Mouse (Mus musculus): ENCODE measurements at regions not wholly inside any gene's neighbourhood (a gene's known extent, or its start where the extent isn't known, plus 50 kb on each side); places are given as distances from the start of the nearest gene placed in this dataset.
A peak's percentile ranks its signal among the peaks of the same experiment; 100 is the strongest.

DNA sequence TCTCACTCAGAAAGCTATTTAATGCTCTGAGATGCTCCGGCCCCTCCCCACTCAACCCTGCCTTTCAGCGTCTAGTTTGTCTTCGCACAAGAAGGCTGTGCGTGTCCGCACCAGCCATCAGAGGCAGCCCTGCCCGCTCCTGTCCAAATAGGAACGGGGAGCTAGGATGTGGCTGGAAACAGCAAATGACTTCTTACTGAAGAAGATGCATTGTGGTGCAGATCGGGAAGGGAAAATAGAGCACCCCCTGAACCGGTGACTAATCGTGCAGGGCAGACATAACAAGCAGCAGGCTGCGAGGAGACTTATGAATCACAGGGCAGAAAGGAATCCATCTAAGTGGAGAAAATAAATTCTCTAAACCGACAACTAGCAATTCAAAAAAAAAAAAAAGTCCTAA is 324.5 kb upstream of the Runx1 start:
- 62% methylated on average over 12 of the region's 12 CpGs for WGBS
- H3K4me3 ChIP-seq (ENCODE audit: control insufficient read depth, insufficient read depth, low read length), result no peak overlapping the region; the same call in 1 of the 2 replicates
- TF ChIP-seq CTCF (IDR thresholded peaks at IDR 0.05; ENCODE audit: borderline replicate concordance, control insufficient read depth, extremely low read depth, insufficient read depth, low read length, poor library complexity), result no peak
- TF ChIP-seq POLR2A (IDR thresholded peaks at IDR 0.05; ENCODE audit: control insufficient read depth, extremely low read depth, insufficient read depth, low read length, poor library complexity), result no peak
- H3K4me1 ChIP-seq (replicated peaks; ENCODE audit: control insufficient read depth, insufficient read depth, low read length), result peaks cover 49% of the 10 kb centered on the region
- peak overlapping the region; percentile 5; the same call in 1 of the 2 replicates for H3K27ac ChIP-seq (ENCODE audit: control insufficient read depth, insufficient read depth, low read length)
- no peaks in the 10 kb centered on the region for H3K36me3 ChIP-seq (ENCODE audit: control insufficient read depth, insufficient read depth, low read length)
- no peaks in the 10 kb centered on the region for H3K27me3 ChIP-seq (ENCODE audit: control insufficient read depth, insufficient read depth, low read length)
- no peak for DNase-seq

DNA sequence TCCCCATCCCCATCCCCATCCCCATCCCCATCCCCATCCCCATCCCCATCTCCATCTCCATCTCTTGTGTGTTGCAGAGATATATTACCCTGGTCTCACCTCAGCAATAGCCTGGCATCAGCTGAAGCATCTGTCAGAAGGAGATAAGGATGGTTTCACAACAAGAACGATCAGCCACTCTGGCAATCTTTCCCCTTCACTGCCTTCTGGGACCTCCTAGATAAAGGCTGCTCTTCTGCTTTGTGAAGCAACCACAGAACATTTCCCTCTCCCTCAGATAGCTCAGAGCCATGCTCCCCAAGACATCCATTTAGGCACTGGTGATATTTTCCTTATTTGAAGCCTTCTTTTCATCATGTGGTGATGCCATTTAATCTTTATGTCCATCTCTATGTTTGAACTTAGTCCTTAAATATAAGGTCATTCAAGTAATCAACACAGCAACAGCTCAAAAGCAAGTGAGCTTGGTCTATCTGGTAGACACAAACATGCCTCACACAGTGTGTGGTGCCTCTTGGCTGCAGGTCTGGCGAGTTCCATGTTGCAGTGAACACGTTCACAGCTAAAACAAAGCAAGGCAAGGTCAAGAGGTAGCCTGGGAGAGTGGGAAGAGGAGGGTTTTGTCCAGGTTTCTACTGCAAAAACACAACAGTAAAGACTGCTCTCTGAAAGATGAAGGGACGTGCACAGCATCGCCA is 321.7 kb upstream of the Runx1 start:
- Histone ChIP-seq H3K27me3 (ENCODE audit: control insufficient read depth, insufficient read depth, low read length) (no peaks in the 10 kb centered on the region), H3K4me3 (ENCODE audit: control insufficient read depth, insufficient read depth, low read length) (no peak overlapping the region), H3K36me3 (ENCODE audit: control insufficient read depth, insufficient read depth, low read length) (no peaks in the 10 kb centered on the region), H3K4me1 (replicated peaks; ENCODE audit: control insufficient read depth, insufficient read depth, low read length) (peaks cover 36% of the 10 kb centered on the region), H3K27ac (ENCODE audit: control insufficient read depth, insufficient read depth, low read length) (0 out of 2 replicates have a peak overlapping the region, but pooled peaks have one; percentile 23)
- WGBS, result 73% methylated on average over 5 of the region's 5 CpGs
- no peak for TF ChIP-seq POLR2A (IDR thresholded peaks at IDR 0.05; ENCODE audit: control insufficient read depth, extremely low read depth, insufficient read depth, low read length, poor library complexity)
- no peak for TF ChIP-seq CTCF (IDR thresholded peaks at IDR 0.05; ENCODE audit: borderline replicate concordance, control insufficient read depth, extremely low read depth, insufficient read depth, low read length, poor library complexity)
- DNase-seq, result no peak

DNA sequence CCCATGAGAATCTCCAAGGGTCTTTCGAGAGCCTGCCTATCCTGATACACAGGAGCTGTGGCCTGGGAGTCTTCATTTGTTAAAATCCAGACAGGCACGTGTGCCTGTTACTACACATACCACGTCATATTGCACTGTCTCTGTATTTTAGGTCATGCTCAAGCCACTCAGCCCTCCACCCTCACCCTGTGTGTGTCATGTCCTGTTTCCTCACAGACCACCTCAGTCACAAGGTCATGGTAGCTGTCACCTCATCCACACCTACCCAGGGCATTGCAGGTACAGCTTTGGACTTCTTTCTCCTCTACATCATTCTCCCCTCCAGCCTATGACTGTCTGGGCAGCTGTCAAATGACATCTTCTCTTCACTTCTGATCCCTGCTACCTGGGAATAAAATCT is 320.9 kb upstream of the Runx1 start:
- H3K27ac ChIP-seq (ENCODE audit: control insufficient read depth, insufficient read depth, low read length), result no peak overlapping the region
- H3K27me3 ChIP-seq (ENCODE audit: control insufficient read depth, insufficient read depth, low read length), result no peaks in the 10 kb centered on the region
- TF ChIP-seq POLR2A (IDR thresholded peaks at IDR 0.05; ENCODE audit: control insufficient read depth, extremely low read depth, insufficient read depth, low read length, poor library complexity) (no peak), CTCF (IDR thresholded peaks at IDR 0.05; ENCODE audit: borderline replicate concordance, control insufficient read depth, extremely low read depth, insufficient read depth, low read length, poor library complexity) (no peak)
- DNase-seq, result no peak
- no peak overlapping the region for H3K4me3 ChIP-seq (ENCODE audit: control insufficient read depth, insufficient read depth, low read length)
- peaks cover 32% of the 10 kb centered on the region for H3K4me1 ChIP-seq (replicated peaks; ENCODE audit: control insufficient read depth, insufficient read depth, low read length)
- WGBS, result 61% methylated on average over 3 of the region's 3 CpGs
- no peaks in the 10 kb centered on the region for H3K36me3 ChIP-seq (ENCODE audit: control insufficient read depth, insufficient read depth, low read length)

DNA sequence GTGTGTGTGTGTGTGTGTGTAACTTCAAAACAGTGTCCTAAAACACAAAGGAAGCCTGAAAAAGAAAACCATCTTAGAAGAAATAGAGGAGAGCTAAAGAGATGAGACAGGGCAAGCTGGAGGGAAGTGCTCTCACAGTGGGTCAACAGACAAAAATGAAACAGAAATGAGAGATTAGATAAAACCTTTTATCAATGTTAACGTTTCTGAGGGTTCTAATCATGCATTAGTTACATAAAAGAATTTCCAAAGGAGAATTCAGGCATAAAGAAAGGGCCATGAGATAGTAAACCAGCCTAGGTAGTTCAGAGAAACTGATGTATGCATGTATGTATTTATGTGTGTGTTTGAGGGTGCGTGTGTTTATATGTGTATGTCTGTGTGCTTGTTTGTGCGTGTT is 319.7 kb upstream of the Runx1 start:
- 68% methylated on average over 3 of the region's 3 CpGs for WGBS

DNA sequence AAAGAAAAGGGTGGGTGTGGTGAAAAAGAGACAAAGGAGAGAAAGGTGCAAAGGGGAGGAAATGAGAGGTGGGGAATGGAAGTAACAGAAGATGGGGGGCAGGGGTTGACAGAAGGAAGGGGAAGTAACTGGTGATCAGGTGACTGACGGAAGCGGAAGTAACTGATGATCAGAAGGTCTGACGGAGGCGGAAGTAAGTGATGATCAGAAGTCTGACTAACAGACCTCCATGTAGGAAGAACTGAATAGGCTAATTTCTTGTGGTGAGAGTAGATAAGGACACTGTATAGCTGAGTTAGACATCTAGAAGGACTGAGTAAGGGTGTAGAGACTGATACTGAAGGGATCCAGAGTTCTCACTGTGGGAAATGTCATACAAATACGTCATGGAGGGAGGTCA is 318.1 kb upstream of the Runx1 start:
- Histone ChIP-seq H3K36me3 (ENCODE audit: control insufficient read depth, insufficient read depth, low read length) (no peaks in the 10 kb centered on the region), H3K4me1 (replicated peaks; ENCODE audit: control insufficient read depth, insufficient read depth, low read length) (peaks cover 27% of the 10 kb centered on the region), H3K27ac (ENCODE audit: control insufficient read depth, insufficient read depth, low read length) (no peak overlapping the region), H3K4me3 (ENCODE audit: control insufficient read depth, insufficient read depth, low read length) (no peak overlapping the region), H3K27me3 (ENCODE audit: control insufficient read depth, insufficient read depth, low read length) (no peaks in the 10 kb centered on the region)
- WGBS, result 89% methylated on average over 5 of the region's 5 CpGs
- TF ChIP-seq CTCF (IDR thresholded peaks at IDR 0.05; ENCODE audit: borderline replicate concordance, control insufficient read depth, extremely low read depth, insufficient read depth, low read length, poor library complexity), result no peak
- no peak for TF ChIP-seq POLR2A (IDR thresholded peaks at IDR 0.05; ENCODE audit: control insufficient read depth, extremely low read depth, insufficient read depth, low read length, poor library complexity)
- DNase-seq, result no peak

More for the DNA sequence above, 319.7 kb upstream of the Runx1 start:
- Histone ChIP-seq H3K36me3 (ENCODE audit: control insufficient read depth, insufficient read depth, low read length) (no peaks in the 10 kb centered on the region), H3K4me3 (ENCODE audit: control insufficient read depth, insufficient read depth, low read length) (no peak overlapping the region), H3K4me1 (replicated peaks; ENCODE audit: control insufficient read depth, insufficient read depth, low read length) (peaks cover 26% of the 10 kb centered on the region), H3K27me3 (ENCODE audit: control insufficient read depth, insufficient read depth, low read length) (no peaks in the 10 kb centered on the region), H3K27ac (ENCODE audit: control insufficient read depth, insufficient read depth, low read length) (no peak overlapping the region)
- TF ChIP-seq POLR2A (IDR thresholded peaks at IDR 0.05; ENCODE audit: control insufficient read depth, extremely low read depth, insufficient read depth, low read length, poor library complexity) (no peak), CTCF (IDR thresholded peaks at IDR 0.05; ENCODE audit: borderline replicate concordance, control insufficient read depth, extremely low read depth, insufficient read depth, low read length, poor library complexity) (no peak)
- no peak for DNase-seq

DNA sequence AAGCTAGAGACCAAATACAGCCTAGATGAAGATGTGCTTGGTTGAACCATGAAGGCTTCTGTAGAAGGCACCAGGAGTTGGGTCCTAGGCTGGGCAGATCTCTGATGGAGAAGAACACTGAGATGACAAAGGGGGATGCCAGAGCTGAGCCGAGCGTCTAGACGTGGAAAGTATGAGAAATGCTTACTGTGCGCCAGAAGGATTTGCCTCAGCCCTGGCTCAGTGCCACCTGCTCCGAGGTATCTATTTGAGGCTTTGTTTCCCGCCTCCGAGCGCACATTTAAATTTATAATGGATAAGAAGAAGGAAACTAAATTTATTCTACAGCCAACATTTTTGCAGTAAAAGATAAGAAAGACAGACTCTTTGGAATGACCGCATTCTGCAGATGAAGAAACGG is 317.2 kb upstream of the Runx1 start:
- Histone ChIP-seq H3K36me3 (ENCODE audit: control insufficient read depth, insufficient read depth, low read length) (no peaks in the 10 kb centered on the region), H3K4me1 (replicated peaks; ENCODE audit: control insufficient read depth, insufficient read depth, low read length) (peaks cover 21% of the 10 kb centered on the region), H3K4me3 (ENCODE audit: control insufficient read depth, insufficient read depth, low read length) (no peak overlapping the region), H3K27me3 (ENCODE audit: control insufficient read depth, insufficient read depth, low read length) (no peaks in the 10 kb centered on the region), H3K27ac (ENCODE audit: control insufficient read depth, insufficient read depth, low read length) (no peak overlapping the region)
- DNase-seq, result no peak
- TF ChIP-seq CTCF (IDR thresholded peaks at IDR 0.05; ENCODE audit: borderline replicate concordance, control insufficient read depth, extremely low read depth, insufficient read depth, low read length, poor library complexity), result no peak
- no peak for TF ChIP-seq POLR2A (IDR thresholded peaks at IDR 0.05; ENCODE audit: control insufficient read depth, extremely low read depth, insufficient read depth, low read length, poor library complexity)
- WGBS, result 97% methylated on average over 10 of the region's 10 CpGs
